Mouse (Mus musculus) E14TG2a.4 (cell line): ENCODE results near the gene Sbno2.

ENCODE experiments used
- H3K27me3 ChIP-seq: 2 replicates; pipeline ENCODE4 v1.6.1; 2014; ENCODE audit warnings: low read length, control low read depth; ENCODE audit not compliant: insufficient read depth
- H3K36me3 ChIP-seq: 2 replicates; pipeline ENCODE4 v1.6.1; 2014; ENCODE audit warnings: low read length, control low read depth; ENCODE audit not compliant: insufficient read depth
- H3K4me1 ChIP-seq: replicated peaks from 2 replicates; pipeline ENCODE4 v1.6.1; 2014; ENCODE audit warnings: low read depth, low read length, control low read depth
- H3K4me3 ChIP-seq: replicated peaks from 2 replicates; pipeline ENCODE4 v1.5.1; 2014; ENCODE audit warnings: mild to moderate bottlenecking, low read length
- H3K9me3 ChIP-seq: 2 replicates; pipeline ENCODE4 v1.6.1; 2014; ENCODE audit warnings: low read length, control low read depth
- CTCF ChIP-seq: conservative IDR thresholded peaks from 2 replicates; pipeline ENCODE4 v1.5.1; 2014; ENCODE audit warnings: low read length
- NANOG ChIP-seq: IDR thresholded peaks from 2 replicates; pipeline ENCODE4 v1.6.1; 2014; ENCODE audit warnings: borderline replicate concordance, low read length, mixed read lengths
- POU5F1 ChIP-seq: IDR thresholded peaks from 2 replicates; pipeline ENCODE4 v1.6.1; 2014; ENCODE audit warnings: low read length, borderline replicate concordance

The Sbno2 gene

DNA sequence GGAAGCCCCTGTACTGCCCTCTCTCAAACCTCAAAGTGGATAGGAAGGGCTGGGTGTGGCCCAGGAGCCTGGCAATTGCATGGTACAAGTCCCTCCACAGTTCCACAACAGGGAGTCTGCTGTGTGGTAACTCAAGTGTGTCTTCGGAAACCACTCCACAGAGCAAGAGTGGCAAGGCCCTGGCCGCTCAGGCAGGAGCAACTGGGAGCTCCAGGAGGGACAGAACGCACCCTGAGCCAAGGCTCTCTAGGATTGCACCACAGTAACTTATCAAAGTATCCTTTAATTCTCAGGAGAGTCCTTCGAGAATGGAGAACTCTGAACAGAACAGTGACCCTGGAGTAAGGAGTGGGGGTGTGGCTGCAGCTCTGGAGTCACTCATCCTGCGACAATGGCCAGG, 69.7 kb downstream of the Sbno2 start:
- TF ChIP-seq CTCF, result no peak
- Histone ChIP-seq H3K9me3 (no peaks in the 10 kb centered on the region), H3K4me3 (peak overlapping the region; percentile 99), H3K36me3 (peaks cover 61% of the 10 kb centered on the region), H3K27me3 (no peaks in the 10 kb centered on the region), H3K4me1 (peaks cover 89% of the 10 kb centered on the region)

DNA sequence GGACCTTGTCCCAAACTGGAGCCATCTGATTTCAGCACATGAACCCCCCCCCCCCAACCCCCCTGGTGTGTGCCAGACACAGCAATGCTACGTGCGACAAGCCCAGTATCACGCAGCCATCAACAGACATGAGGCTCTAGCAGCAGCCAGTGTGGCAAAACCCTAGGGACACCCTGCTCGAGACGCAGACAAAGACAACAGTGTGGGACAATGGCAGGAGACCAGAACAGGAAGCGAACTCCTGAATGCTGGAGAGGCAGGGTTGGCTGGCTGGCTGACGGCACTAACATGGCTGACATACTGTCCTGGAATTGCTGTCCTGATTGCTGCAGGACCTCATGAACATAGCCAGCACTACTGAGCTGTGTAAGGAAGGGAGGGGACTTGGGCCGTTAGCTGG, 70.2 kb downstream of the Sbno2 start:
- H3K4me3 ChIP-seq, result peak overlapping the region; percentile 99
- TF ChIP-seq CTCF (no peak), POU5F1 (no peak), NANOG (no peak)
- no peaks in the 10 kb centered on the region for H3K9me3 ChIP-seq
- H3K27me3 ChIP-seq, result no peaks in the 10 kb centered on the region
- H3K4me1 ChIP-seq, result peaks cover 89% of the 10 kb centered on the region
- peaks cover 63% of the 10 kb centered on the region for H3K36me3 ChIP-seq

DNA sequence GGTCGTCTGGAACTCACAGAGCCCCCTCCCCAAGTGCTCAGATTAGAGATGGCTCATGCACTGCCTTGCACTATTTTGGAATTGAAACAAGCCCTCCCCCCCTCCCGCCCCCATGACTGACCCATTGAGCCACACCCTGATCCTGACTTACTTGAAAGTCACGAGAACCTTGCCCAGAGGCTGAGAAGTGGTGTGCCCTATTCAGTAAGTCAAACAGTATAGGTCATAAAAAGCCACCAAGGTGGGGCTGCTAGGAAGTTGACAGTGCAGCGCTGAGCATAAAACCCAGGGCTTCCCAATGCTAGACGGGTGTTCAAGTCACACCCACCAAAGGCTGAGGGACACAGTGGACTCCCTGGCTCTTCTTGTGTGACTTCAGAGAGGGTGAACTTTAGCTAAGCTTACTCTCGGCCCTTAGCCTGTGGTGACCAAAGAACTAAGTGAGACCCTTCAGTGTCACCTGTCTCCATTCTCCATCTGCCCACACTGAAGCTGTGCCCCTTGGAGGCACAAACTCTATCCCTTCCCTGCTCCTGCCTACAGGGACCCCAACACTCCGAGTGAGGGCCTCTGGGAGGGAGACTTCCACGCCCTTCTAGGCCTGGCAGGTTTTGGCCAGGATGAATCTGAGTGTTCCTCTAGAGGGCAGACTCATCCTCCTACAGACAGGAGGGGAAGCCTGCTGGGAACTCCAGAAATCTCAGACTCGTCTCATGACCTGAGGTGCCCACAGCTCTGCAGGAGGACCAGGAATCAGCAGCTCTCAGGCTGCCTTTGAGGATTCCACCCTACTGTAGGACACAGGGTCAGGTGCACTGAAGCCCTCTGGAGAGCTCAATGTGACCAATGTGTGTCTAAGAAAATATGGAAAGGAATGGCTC, 71.6 kb downstream of the Sbno2 start:
- H3K4me3 ChIP-seq, result no peak overlapping the region
- no peaks in the 10 kb centered on the region for H3K27me3 ChIP-seq
- peaks cover 94% of the 10 kb centered on the region for H3K4me1 ChIP-seq
- no peaks in the 10 kb centered on the region for H3K9me3 ChIP-seq
- TF ChIP-seq CTCF (peak; percentile 41), NANOG (no peak), POU5F1 (no peak)
- H3K36me3 ChIP-seq, result peaks cover 71% of the 10 kb centered on the region

DNA sequence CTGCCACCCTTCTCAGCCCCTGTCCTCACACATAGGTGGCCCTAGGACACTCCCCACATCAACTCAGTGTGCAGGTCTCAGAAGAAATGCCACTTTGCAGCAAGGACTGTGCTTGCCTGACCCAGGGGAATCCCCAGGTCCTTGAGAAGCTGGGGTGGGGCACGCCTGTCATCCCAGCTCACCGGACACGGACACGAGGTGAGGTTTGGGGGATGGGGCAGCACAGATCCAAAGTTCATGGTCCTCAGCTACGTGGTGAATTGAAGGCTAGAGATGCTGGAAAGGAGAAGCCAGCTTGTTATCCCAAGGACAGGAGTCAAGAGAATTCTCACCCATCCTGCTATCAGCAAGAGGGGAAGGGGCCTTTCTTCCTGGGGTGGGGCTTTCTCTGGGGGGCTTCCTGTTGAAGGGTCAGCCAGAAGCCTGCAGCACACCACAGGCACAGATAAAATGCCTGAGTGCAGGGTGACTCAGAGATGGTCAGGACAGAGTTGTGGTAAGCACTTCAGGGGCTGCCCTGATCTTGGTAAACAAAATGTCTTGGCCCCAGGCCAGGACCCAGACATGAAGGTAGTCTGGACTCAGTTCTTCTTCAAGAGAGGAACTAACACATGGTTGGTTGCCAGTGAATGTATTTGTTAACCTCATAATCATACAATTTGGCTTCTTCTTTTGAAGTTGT, 72.4 kb downstream of the Sbno2 start:
- Histone ChIP-seq H3K36me3 (peaks cover 64% of the 10 kb centered on the region), H3K9me3 (no peaks in the 10 kb centered on the region), H3K4me1 (peaks cover 94% of the 10 kb centered on the region), H3K27me3 (no peaks in the 10 kb centered on the region), H3K4me3 (peak overlapping the region; percentile 11; the same call in 1 of the 2 replicates)
- no peak for TF ChIP-seq POU5F1

DNA sequence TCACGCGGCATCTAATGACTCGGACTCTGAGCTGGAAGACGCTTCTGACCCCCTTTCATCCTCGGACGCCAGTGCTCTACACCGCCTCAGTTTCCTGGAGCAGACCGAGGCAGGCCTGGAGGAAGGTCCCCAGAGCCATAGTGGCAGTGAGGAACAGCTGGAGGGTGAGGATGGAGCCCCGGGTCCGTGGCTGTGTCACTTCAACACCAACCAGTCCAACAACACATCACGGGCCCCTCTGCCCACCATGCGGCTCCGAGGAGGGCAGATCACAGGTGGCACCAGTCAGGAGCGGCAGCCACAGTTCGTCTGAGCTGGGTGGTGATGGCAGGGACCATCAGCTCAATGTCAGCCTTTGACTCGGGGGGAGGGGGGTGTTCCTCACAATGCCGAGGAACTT, 74.6 kb downstream of the Sbno2 start:
- Histone ChIP-seq H3K4me3 (peak overlapping the region; percentile 39), H3K27me3 (no peaks in the 10 kb centered on the region), H3K36me3 (peaks cover 58% of the 10 kb centered on the region), H3K9me3 (no peaks in the 10 kb centered on the region), H3K4me1 (peaks cover 94% of the 10 kb centered on the region)
- TF ChIP-seq CTCF (no peak), POU5F1 (no peak), NANOG (no peak)

DNA sequence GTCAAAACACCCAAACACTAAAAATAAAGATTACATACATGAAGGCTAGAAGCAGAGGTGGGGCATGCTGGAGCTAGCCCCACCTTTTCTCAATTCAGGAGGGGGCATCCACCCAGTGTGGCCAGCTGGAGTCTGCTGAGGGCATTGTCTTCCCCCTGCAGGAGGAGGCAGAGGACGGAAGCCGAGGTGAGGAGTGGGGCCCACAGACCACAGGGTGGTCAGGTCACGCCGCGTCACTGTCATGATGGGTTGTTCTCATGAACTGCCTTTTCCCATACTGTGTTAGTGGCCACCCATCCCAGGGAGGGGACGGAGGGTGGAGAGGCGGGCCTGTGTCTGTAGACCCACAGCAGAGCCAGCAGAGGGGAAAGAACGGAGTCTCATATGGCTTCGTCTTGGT, 75.2 kb downstream of the Sbno2 start:
- no peaks in the 10 kb centered on the region for H3K9me3 ChIP-seq
- no peaks in the 10 kb centered on the region for H3K27me3 ChIP-seq
- TF ChIP-seq POU5F1 (no peak), CTCF (no peak), NANOG (no peak)
- no peak overlapping the region for H3K4me3 ChIP-seq
- peaks cover 94% of the 10 kb centered on the region for H3K4me1 ChIP-seq
- H3K36me3 ChIP-seq, result peaks cover 53% of the 10 kb centered on the region

DNA sequence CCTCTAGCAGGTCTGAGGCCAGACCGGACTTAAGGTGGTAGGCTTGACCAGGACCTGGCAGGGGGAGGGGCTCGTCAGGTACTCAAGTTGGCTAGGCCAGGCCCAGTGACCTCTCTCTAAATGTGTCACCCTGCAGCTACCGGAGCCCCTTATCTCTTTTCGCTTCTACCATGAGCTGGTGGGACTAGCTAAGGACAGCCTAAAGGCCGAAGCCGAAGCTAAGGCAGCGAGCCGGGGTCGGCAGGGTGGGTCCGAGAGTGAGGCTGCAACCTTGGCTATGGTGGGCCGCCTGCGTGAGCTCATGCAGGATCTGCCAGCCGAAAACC, 76.9 kb downstream of the Sbno2 start:
- H3K4me1 ChIP-seq, result peaks cover 94% of the 10 kb centered on the region
- no peak for TF ChIP-seq POU5F1
- TF ChIP-seq NANOG, result no peak
- no peak for TF ChIP-seq CTCF
- no peaks in the 10 kb centered on the region for H3K9me3 ChIP-seq
- peak overlapping the region; percentile 60 for H3K4me3 ChIP-seq
- no peaks in the 10 kb centered on the region for H3K27me3 ChIP-seq
- H3K36me3 ChIP-seq, result peaks cover 39% of the 10 kb centered on the region

DNA sequence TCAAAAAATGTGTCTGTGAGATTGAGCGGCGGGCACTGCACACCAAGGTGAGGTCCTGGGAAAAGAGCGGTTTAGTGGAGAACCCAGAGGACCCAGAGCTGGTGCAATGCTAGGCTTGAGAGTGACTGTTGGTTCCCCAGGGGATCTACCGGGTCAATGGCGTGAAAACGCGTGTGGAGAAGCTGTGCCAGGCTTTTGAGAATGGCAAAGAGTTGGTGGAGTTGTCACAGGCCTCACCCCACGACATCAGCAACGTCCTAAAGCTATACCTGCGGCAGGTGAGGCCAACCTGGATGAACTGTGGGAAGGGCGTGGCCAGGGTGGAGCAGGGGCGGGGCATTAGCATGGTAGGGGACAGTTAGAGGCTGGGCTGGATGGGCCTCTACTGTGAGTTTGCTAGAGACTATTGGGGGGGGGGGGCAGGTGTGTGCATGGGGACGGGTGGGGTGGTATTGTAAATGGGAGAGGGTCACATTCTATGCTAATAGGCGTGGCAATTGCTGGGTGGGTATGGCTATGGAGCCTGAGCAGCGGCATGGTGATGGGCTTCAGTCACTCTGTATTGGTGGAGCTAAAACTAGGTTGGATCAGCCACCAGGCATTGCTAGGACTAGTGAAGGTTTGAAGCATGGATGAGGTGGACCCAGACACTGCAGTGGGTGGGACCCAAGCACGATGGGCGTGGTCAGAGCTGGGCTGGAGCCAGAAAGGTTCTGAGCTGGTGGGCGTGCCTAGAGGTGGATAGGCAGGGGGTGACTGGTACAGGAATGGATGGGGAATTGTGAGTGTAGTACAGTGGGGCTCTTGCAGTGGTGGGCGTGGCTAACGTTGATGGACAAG, 77.5 kb downstream of the Sbno2 start:
- H3K4me1 ChIP-seq, result peaks cover 94% of the 10 kb centered on the region
- peak overlapping the region; percentile 60 for H3K4me3 ChIP-seq
- TF ChIP-seq POU5F1 (no peak), NANOG (no peak), CTCF (no peak)
- H3K36me3 ChIP-seq, result peaks cover 39% of the 10 kb centered on the region
- no peaks in the 10 kb centered on the region for H3K27me3 ChIP-seq
- no peaks in the 10 kb centered on the region for H3K9me3 ChIP-seq
